Mouse (Mus musculus) midbrain, postnatal 0 days (tissue): ENCODE measurements around the gene Kirrel3. TPM values are rescaled to one million over a fixed set of nuclear protein-coding genes. Genes with fewer than 3 reads are reported as not detected.

ENCODE experiments used
- ATAC-seq: fragments of 200-750 bp; cut with Nextera tagmentation; 2 replicates; pipeline ENCODE4 v1.8.0; 2017; ENCODE audit warnings: moderate number of reproducible peaks, mild to moderate bottlenecking, moderate TSS enrichment, moderate library complexity; ENCODE audit not compliant: low FRiP score
- DNase-seq: peaks from one replicate; pipeline ENCODE4 v3.0.0-alpha.2; 2015; ENCODE audit warnings: low spot score
- H3K27ac ChIP-seq: fragments of 300-500 bp; sonication (generic); 2 replicates; pipeline ENCODE4 v1.5.1; 2014; ENCODE audit warnings: low read depth, mild to moderate bottlenecking, low read length, mixed read lengths
- H3K27me3 ChIP-seq: fragments of 300-500 bp; sonication (generic); 2 replicates; pipeline ENCODE4 v1.6.1; 2014; ENCODE audit warnings: low read length, control low read depth, mixed read lengths; ENCODE audit not compliant: insufficient read depth
- H3K36me3 ChIP-seq: fragments of 300-500 bp; sonication (generic); 2 replicates; pipeline ENCODE4 v1.6.1; 2014; ENCODE audit warnings: low read length, control low read depth, mixed read lengths; ENCODE audit not compliant: insufficient read depth
- H3K4me1 ChIP-seq: fragments of 300-500 bp; sonication (generic); 2 replicates; pipeline ENCODE4 v1.6.1; 2014; ENCODE audit warnings: mild to moderate bottlenecking, control low read depth, antibody characterized with exemption, low read length, mixed read lengths; ENCODE audit not compliant: insufficient read depth
- H3K4me2 ChIP-seq: fragments of 300-500 bp; sonication (generic); 2 replicates; pipeline ENCODE4 v1.6.1; 2014; ENCODE audit warnings: low read depth, mild to moderate bottlenecking, low read length, mixed read lengths; ENCODE audit not compliant: poor library complexity, severe bottlenecking
- H3K4me3 ChIP-seq: fragments of 300-500 bp; sonication (generic); 2 replicates; pipeline ENCODE4 v1.5.1; 2014; ENCODE audit warnings: low read depth, mild to moderate bottlenecking, low read length, moderate library complexity
- H3K9ac ChIP-seq: fragments of 300-500 bp; sonication (generic); replicated peaks from 2 replicates; pipeline ENCODE4 v1.6.1; 2014; ENCODE audit warnings: mild to moderate bottlenecking, low read length, moderate library complexity, mixed read lengths; ENCODE audit not compliant: poor library complexity, severe bottlenecking
- H3K9me3 ChIP-seq: fragments of 300-500 bp; sonication (generic); 2 replicates; pipeline ENCODE4 v1.6.1; 2016; ENCODE audit warnings: low read length, control low read depth
- CTCF ChIP-seq: IDR thresholded peaks from 2 replicates; pipeline ENCODE4 v1.5.1; 2016; ENCODE audit warnings: antibody characterized with exemption, mild to moderate bottlenecking
- WGBS: fragments of 180-500 bp; shearing (Covaris S2); extraction: QIAGEN DNeasy Blood & Tissue Kit; methylation state at CpG from one replicate; pipeline ENCODE4 v1.1.7; 2014; 5-methylcytosine and 5-hydroxymethylcytosine counted together
- polyA plus RNA-seq: library from polyadenylated mRNA; unstranded; fragments of >200 nt; fragmentation: Nextera tagmentation; extraction: Ambion mirVana; gene quantifications from 2 replicates; pipeline ENCODE4 v1.2.1, GENCODE M21; 2015
- total RNA-seq: library from RNA; depleted of rRNA; stranded (reverse); fragments of >200 nt; gene quantifications from 2 replicates; pipeline ENCODE4 v1.2.3, GENCODE M21; 2014

The Kirrel3 gene
- total and polyA plus RNA-seq, 2 experiments from 2014 or later = 47.2 to 56.3 TPM

GRCm38 (mm10) chr9:34557846-34558245, 72.2 kb downstream of the Kirrel3 start:
- Histone ChIP-seq H3K4me2 (no peak overlapping the region), H3K27ac (peak overlapping the region; percentile 68), H3K4me3 (no peak overlapping the region), H3K4me1 (peaks cover 42% of the 10 kb centered on the region), H3K9ac (no peak overlapping the region), H3K9me3 (no peaks in the 10 kb centered on the region), H3K27me3 (no peaks in the 10 kb centered on the region), H3K36me3 (no peaks in the 10 kb centered on the region)
- TF ChIP-seq CTCF = no peak
- 23% methylated on average over 5 of the region's 5 CpGs for WGBS
- peak; percentile 88 for DNase-seq
- peak; percentile 76 for ATAC-seq

GRCm38 (mm10) chr9:34558291-34558899, 72.7 kb downstream of the Kirrel3 start:
- DNase-seq (peak; percentile 88), ATAC-seq (peak; percentile 61)
- 19% methylated on average over 8 of the region's 8 CpGs for WGBS
- no peak for TF ChIP-seq CTCF
- no peak overlapping the region for H3K9ac ChIP-seq
- H3K4me1 ChIP-seq = peaks cover 42% of the 10 kb centered on the region
- no peak overlapping the region; the same call in 1 of the 2 replicates for H3K4me2 ChIP-seq
- no peaks in the 10 kb centered on the region for H3K9me3 ChIP-seq
- H3K4me3 ChIP-seq = no peak overlapping the region
- no peaks in the 10 kb centered on the region for H3K27me3 ChIP-seq
- H3K27ac ChIP-seq = peak overlapping the region; percentile 65
- H3K36me3 ChIP-seq = no peaks in the 10 kb centered on the region

GRCm38 (mm10) chr9:34559102-34559501, 73.4 kb downstream of the Kirrel3 start:
- Histone ChIP-seq H3K9ac (no peak overlapping the region), H3K4me1 (peaks cover 42% of the 10 kb centered on the region), H3K36me3 (no peaks in the 10 kb centered on the region), H3K4me3 (no peak overlapping the region), H3K27ac (peak overlapping the region; percentile 65), H3K27me3 (no peaks in the 10 kb centered on the region), H3K9me3 (no peaks in the 10 kb centered on the region), H3K4me2 (no peak overlapping the region)
- whole genome bisulfite sequencing = 83% methylated on average over 9 of the region's 9 CpGs
- no peak for DNase-seq
- ATAC-seq = no peak
- no peak for TF ChIP-seq CTCF

GRCm38 (mm10) chr9:34561281-34561680, 75.6 kb downstream of the Kirrel3 start:
- DNase-seq (no peak), ATAC-seq (no peak)
- Histone ChIP-seq H3K4me1 (peaks cover 31% of the 10 kb centered on the region), H3K36me3 (no peaks in the 10 kb centered on the region), H3K9me3 (no peaks in the 10 kb centered on the region), H3K27me3 (no peaks in the 10 kb centered on the region), H3K27ac (no peak overlapping the region), H3K9ac (no peak overlapping the region), H3K4me3 (no peak overlapping the region), H3K4me2 (no peak overlapping the region)
- whole genome bisulfite sequencing = 38% methylated on average over 1 of the region's 1 CpGs
- TF ChIP-seq CTCF = no peak

- 82% methylated on average over 9 of the region's 9 CpGs for WGBS
- no peak for TF ChIP-seq CTCF
- DNase-seq (no peak), ATAC-seq (no peak)
- Histone ChIP-seq H3K27me3 (no peaks in the 10 kb centered on the region), H3K4me2 (no peak overlapping the region), H3K4me1 (peaks cover 26% of the 10 kb centered on the region), H3K9me3 (no peaks in the 10 kb centered on the region), H3K9ac (no peak overlapping the region), H3K27ac (no peak overlapping the region), H3K4me3 (no peak overlapping the region), H3K36me3 (no peaks in the 10 kb centered on the region)
These were observed 76.8 kb downstream of the Kirrel3 start for GRCm38 (mm10) chr9:34562437-34563000.

GRCm38 (mm10) chr9:34573906-34574305, 88.2 kb downstream of the Kirrel3 start:
- WGBS = 87% methylated on average over 4 of the region's 4 CpGs
- DNase-seq (no peak), ATAC-seq (no peak)
- no peaks in the 10 kb centered on the region for H3K9me3 ChIP-seq
- no peak for TF ChIP-seq CTCF
- H3K27me3 ChIP-seq = no peaks in the 10 kb centered on the region
- H3K36me3 ChIP-seq = no peaks in the 10 kb centered on the region
- no peak overlapping the region for H3K4me3 ChIP-seq
- no peak overlapping the region for H3K9ac ChIP-seq
- no peak overlapping the region for H3K4me2 ChIP-seq
- no peak overlapping the region for H3K27ac ChIP-seq
- no peaks in the 10 kb centered on the region for H3K4me1 ChIP-seq
